9 mouse cellular contexts compared by ENCODE assay signal in genomic region chr6:108249031-108249917, GRCm38 (mm10). TPM values are rescaled to one million over a fixed set of nuclear protein-coding genes. Genes with fewer than 3 reads are reported as not detected.
A peak's percentile ranks its signal among the peaks of the same experiment; 100 is the strongest.
DNase-seq lines count a peak whose midpoint lies in the region; ATAC-seq and TF ChIP-seq lines count a peak whose summit lies in the region.
"Had no signal": no experiment of that assay in that cellular context is flagged by ENCODE, and none has a peak within 500 bp of the region (broad histone marks: within the 10 kb centered on the region; RNA-seq: fewer than 3 reads in every experiment).

No protein-coding gene starts in this region.

- no peak for TF ChIP-seq POLR2A in kidney, adult 2 months (IDR thresholded peaks at IDR 0.05; ENCODE audit: low read depth, low read length)

- 32% methylated on average over 9 of the region's 9 CpGs for WGBS in heart, embryonic 12.5 days
- 15% methylated on average over 9 of the region's 9 CpGs for WGBS in embryonic facial prominence, embryonic 14.5 days
- WGBS in kidney, adult 2 months, result 29% methylated on average over 9 of the region's 9 CpGs
- WGBS in midbrain, embryonic 13.5 days, result 14% methylated on average over 9 of the region's 9 CpGs

- no peak overlapping the region for H3K4me3 ChIP-seq in heart, embryonic 12.5 days
- no peak overlapping the region for H3K4me3 ChIP-seq in embryonic facial prominence, embryonic 14.5 days (ENCODE audit: low read depth, low read length)
- H3K4me3 ChIP-seq in kidney, adult 2 months (ENCODE audit: insufficient read depth, low read depth, low read length), result no peak overlapping the region
- no peak overlapping the region for H3K4me3 ChIP-seq in midbrain, embryonic 13.5 days (replicated peaks)
- H3K4me3 ChIP-seq: liver, embryonic 15.5 days had no signal

- no peaks in the 10 kb centered on the region for H3K9me3 ChIP-seq in heart, embryonic 12.5 days (replicated peaks)
- no peaks in the 10 kb centered on the region for H3K9me3 ChIP-seq in embryonic facial prominence, embryonic 14.5 days (ENCODE audit: control insufficient read depth, low read length)
- H3K9me3 ChIP-seq in midbrain, embryonic 13.5 days, result no peaks in the 10 kb centered on the region
- H3K9me3 ChIP-seq: liver, embryonic 15.5 days had no signal

- no peaks in the 10 kb centered on the region for H3K27me3 ChIP-seq in heart, embryonic 12.5 days (replicated peaks)
- H3K27me3 ChIP-seq in embryonic facial prominence, embryonic 14.5 days (replicated peaks; ENCODE audit: control insufficient read depth, insufficient read depth, low read length), result no peaks in the 10 kb centered on the region
- no peaks in the 10 kb centered on the region for H3K27me3 ChIP-seq in kidney, adult 2 months (replicated peaks; ENCODE audit: control insufficient read depth, insufficient read depth, low read length)
- no peaks in the 10 kb centered on the region for H3K27me3 ChIP-seq in midbrain, embryonic 13.5 days
- H3K27me3 ChIP-seq: liver, embryonic 15.5 days had no signal

- intact Hi-C loops in heart, postnatal 14 days (cut with DNase I), result no loop called here

- DNase-seq in heart, postnatal 14 days, result no peak
- DNase-seq in embryonic facial prominence, embryonic 14.5 days (ENCODE audit: low spot score), result peak; percentile 81
- DNase-seq in kidney, adult 2 months, result peak; percentile 71
- DNase-seq in thymus, postnatal 14 days, result no peak
- no peak for DNase-seq in gastrocnemius, postnatal 10 days
- DNase-seq in layer of hippocampus, adult 8-10 months (ENCODE audit: low spot score in 2 of 2), result no peak

- H3K4me2 ChIP-seq in heart, embryonic 12.5 days, result 0 out of 2 replicates have a peak overlapping the region, but pooled peaks have one; percentile 1
- H3K4me2 ChIP-seq in embryonic facial prominence, embryonic 14.5 days (ENCODE audit: low read depth, low read length), result no peak overlapping the region; the same call in 1 of the 2 replicates
- no peak overlapping the region for H3K4me2 ChIP-seq in midbrain, embryonic 13.5 days (replicated peaks)
- H3K4me2 ChIP-seq: liver, embryonic 15.5 days had no signal

- H3K4me1 ChIP-seq in heart, embryonic 12.5 days (replicated peaks), result peaks cover 52% of the 10 kb centered on the region
- peaks cover 22% of the 10 kb centered on the region for H3K4me1 ChIP-seq in embryonic facial prominence, embryonic 14.5 days (ENCODE audit: control insufficient read depth, insufficient read depth, low read length)
- peaks cover 65% of the 10 kb centered on the region for H3K4me1 ChIP-seq in kidney, adult 2 months (ENCODE audit: control insufficient read depth, insufficient read depth, low read length)
- H3K4me1 ChIP-seq in midbrain, embryonic 13.5 days (replicated peaks), result peaks cover 20% of the 10 kb centered on the region

- peak overlapping the region; percentile 66 for H3K27ac ChIP-seq in heart, embryonic 12.5 days (ENCODE audit: poor library complexity, severe bottlenecking)
- H3K27ac ChIP-seq in embryonic facial prominence, embryonic 14.5 days (replicated peaks; ENCODE audit: low read depth, low read length), result peak overlapping the region; percentile 82
- H3K27ac ChIP-seq in kidney, adult 2 months (ENCODE audit: insufficient read depth, low read depth, low read length), result peak overlapping the region; percentile 88
- peak overlapping the region; percentile 79 for H3K27ac ChIP-seq in midbrain, embryonic 13.5 days
- H3K27ac ChIP-seq: liver, embryonic 15.5 days had no signal

- no peak; the same call in 1 of the 2 replicates for ATAC-seq in heart, embryonic 12.5 days (ENCODE audit: insufficient number of reproducible peaks, low FRiP score)
- peak; percentile 87 for ATAC-seq in embryonic facial prominence, embryonic 14.5 days (ENCODE audit: low read depth)
- peak; percentile 59 for ATAC-seq in midbrain, embryonic 13.5 days

- no peak for TF ChIP-seq CTCF in kidney, adult 2 months (conservative IDR thresholded peaks at IDR 0.05; ENCODE audit: insufficient read depth, insufficient read length, low read depth, low read length)

- peak overlapping the region; percentile 5; the same call in 1 of the 2 replicates for H3K9ac ChIP-seq in heart, embryonic 12.5 days
- H3K9ac ChIP-seq in embryonic facial prominence, embryonic 14.5 days (ENCODE audit: low read depth, low read length), result no peak overlapping the region
- H3K9ac ChIP-seq in midbrain, embryonic 13.5 days (replicated peaks), result no peak overlapping the region
- H3K9ac ChIP-seq: liver, embryonic 15.5 days had no signal

- no peaks in the 10 kb centered on the region for H3K36me3 ChIP-seq in heart, embryonic 12.5 days
- no peaks in the 10 kb centered on the region for H3K36me3 ChIP-seq in embryonic facial prominence, embryonic 14.5 days (ENCODE audit: control insufficient read depth, insufficient read depth, low read length)
- H3K36me3 ChIP-seq in kidney, adult 2 months (ENCODE audit: control insufficient read depth, insufficient read depth, low read length), result no peaks in the 10 kb centered on the region
- H3K36me3 ChIP-seq in midbrain, embryonic 13.5 days, result no peaks in the 10 kb centered on the region
- H3K36me3 ChIP-seq: liver, embryonic 15.5 days had no signal

RNA-seq across cellular contexts. Expression of gene Itpr1, which starts 36.4 kb away (rescaled TPM):
- 22.0 and 22.7 TPM in 2 replicates for polyA plus RNA-seq in heart, embryonic 12.5 days (2016; fragmentation: Nextera tagmentation; extraction: Ambion mirVana)
- 10 to 100 TPM; 57.3 to 63.4 TPM for total RNA-seq in heart, postnatal 14 days (2021)
- 9.1 and 11.2 TPM in 2 replicates for polyA plus RNA-seq in embryonic facial prominence, embryonic 14.5 days (2014; fragmentation: Nextera tagmentation; extraction: Ambion mirVana)
- 68.2 and 74.5 TPM in 2 replicates for polyA plus RNA-seq in kidney, adult 2 months (2012; rRNA removed)
- 2.9 and 4.8 TPM in 2 replicates for polyA plus RNA-seq in midbrain, embryonic 13.5 days (2015; fragmentation: Nextera tagmentation; extraction: Ambion mirVana)
- 10 to 100 TPM; 19.7 to 30.6 TPM for total RNA-seq in gastrocnemius, postnatal 10 days (2021)
- total RNA-seq in layer of hippocampus, adult 8-10 months (2022), result 100 to 1,000 TPM; 277 to 326 (median 299) TPM

Comparison
In these comparisons a context has a peak if more than half of its experiments do, and no peak if none do; other contexts are left out.
1. DNase-seq: peak in embryonic facial prominence, embryonic 14.5 days (single experiment) and kidney, adult 2 months (single experiment); none in heart, postnatal 14 days (0 of 2), thymus, postnatal 14 days (single experiment), gastrocnemius, postnatal 10 days (single experiment) and layer of hippocampus, adult 8-10 months (0 of 2).
2. Peak in every context shown above with its lines, with median percentiles within 50 percentile points of each other: H3K27ac ChIP-seq.